In genomic region chr6:56373046-56373751, GRCm38 (mm10) we compare ENCODE assay signal across 9 mouse cellular contexts.
DNase-seq lines count a peak whose midpoint lies in the region; ATAC-seq lines count a peak whose summit lies in the region.
"Had no signal": no experiment of that assay in that cellular context is flagged by ENCODE, and none has a peak within 500 bp of the region (broad histone marks: within the 10 kb centered on the region; RNA-seq: fewer than 3 reads in every experiment).

No protein-coding gene starts in this region.

- WGBS in heart, embryonic 16.5 days = 21% methylated on average over 10 of the region's 10 CpGs
- 32% methylated on average over 10 of the region's 10 CpGs for WGBS in stomach, embryonic 16.5 days

- peak overlapping the region; percentile 92 for H3K27ac ChIP-seq in heart, embryonic 16.5 days (ENCODE audit: low read length)
- no peak overlapping the region for H3K27ac ChIP-seq in stomach, embryonic 16.5 days (ENCODE audit: low read length)

- H3K4me3 ChIP-seq in heart, embryonic 16.5 days (ENCODE audit: low read length) = no peak overlapping the region
- no peak overlapping the region for H3K4me3 ChIP-seq in stomach, embryonic 16.5 days (replicated peaks; ENCODE audit: low read length)

- H3K4me1 ChIP-seq in heart, embryonic 16.5 days (ENCODE audit: control insufficient read depth, insufficient read depth, low read length) = peaks cover 27% of the 10 kb centered on the region
- H3K4me1 ChIP-seq in stomach, embryonic 16.5 days (ENCODE audit: control insufficient read depth, insufficient read depth, low read length) = no peaks in the 10 kb centered on the region

- intact Hi-C loops in heart, postnatal 25 days (cut with DNase I) = no loop called here

- H3K9me3 ChIP-seq in heart, embryonic 16.5 days (replicated peaks; ENCODE audit: control insufficient read depth, low read length) = no peaks in the 10 kb centered on the region
- H3K9me3 ChIP-seq in stomach, embryonic 16.5 days (replicated peaks; ENCODE audit: control insufficient read depth, low read length) = no peaks in the 10 kb centered on the region

- H3K27me3 ChIP-seq in heart, embryonic 16.5 days (ENCODE audit: control insufficient read depth, insufficient read depth, low read length) = no peaks in the 10 kb centered on the region
- H3K27me3 ChIP-seq in stomach, embryonic 16.5 days (ENCODE audit: control insufficient read depth, insufficient read depth, low read length) = no peaks in the 10 kb centered on the region; the same call in 1 of the 2 replicates

- H3K9ac ChIP-seq in heart, embryonic 16.5 days (ENCODE audit: low read length) = no peak overlapping the region; the same call in 1 of the 2 replicates
- no peak overlapping the region for H3K9ac ChIP-seq in stomach, embryonic 16.5 days (ENCODE audit: low read length)

- DNase-seq in heart, postnatal 25 days (ENCODE audit: low spot score) = no peak
- DNase-seq in retina, postnatal 1 day = peak; percentile 40
- DNase-seq in retina, embryonic 14.5 days (ENCODE audit: low spot score) = no peak
- peak; percentile 59 for DNase-seq in gonadal fat pad, adult 2 months (ENCODE audit: low read depth)
- DNase-seq in natural killer cell, adult 2 months (ENCODE audit: low spot score in 2 of 2) = no peak
- DNase-seq in spleen, postnatal 10 days (ENCODE audit: low spot score in 2 of 2) = no peak
- DNase-seq: embryo, embryonic 11 days had no signal

- no peaks in the 10 kb centered on the region for H3K36me3 ChIP-seq in heart, embryonic 16.5 days (ENCODE audit: control insufficient read depth, insufficient read depth)
- H3K36me3 ChIP-seq in stomach, embryonic 16.5 days (ENCODE audit: control insufficient read depth, insufficient read depth, low read length) = no peaks in the 10 kb centered on the region

- peak overlapping the region; percentile 17; the same call in 1 of the 2 replicates for H3K4me2 ChIP-seq in heart, embryonic 16.5 days (ENCODE audit: low read depth, low read length)
- H3K4me2 ChIP-seq in stomach, embryonic 16.5 days (ENCODE audit: low read depth, low read length) = no peak overlapping the region

- ATAC-seq in heart, embryonic 16.5 days (replicated peaks; ENCODE audit: extremely low read depth, insufficient read depth, low FRiP score) = 0 out of 2 replicates have a peak, but pooled peaks have one; percentile 35
- ATAC-seq in stomach, embryonic 16.5 days (ENCODE audit: insufficient read depth, low FRiP score) = peak; percentile 78; the same call in 1 of the 2 replicates

Comparison
In these comparisons a context has a peak if more than half of its experiments do, and no peak if none do; other contexts are left out.
1. DNase-seq: peak in retina, postnatal 1 day (single experiment) and gonadal fat pad, adult 2 months (single experiment); none in heart, postnatal 25 days (single experiment), retina, embryonic 14.5 days (single experiment), natural killer cell, adult 2 months (0 of 2) and spleen, postnatal 10 days (0 of 2).